In genomic region chr19:28969231-28969630, GRCm38 (mm10) we compare ENCODE assay signal across 23 mouse cellular contexts. TPM values are rescaled to one million over a fixed set of nuclear protein-coding genes. Genes with fewer than 3 reads are reported as not detected.
DNase-seq lines count a peak whose midpoint lies in the region; ATAC-seq and TF ChIP-seq lines count a peak whose summit lies in the region.
"Had no signal": no experiment of that assay in that cellular context is flagged by ENCODE, and none has a peak within 500 bp of the region (broad histone marks: within the 10 kb centered on the region; RNA-seq: fewer than 3 reads in every experiment).

No protein-coding gene starts in this region.

- H3K27ac ChIP-seq in gastrocnemius, adult 2 months, result peak overlapping the region; percentile 69; the same call in 1 of the 2 replicates
- H3K27ac ChIP-seq: embryonic facial prominence, embryonic 12.5 days; embryonic facial prominence, embryonic 15.5 days; hindbrain, embryonic 10.5 days; hindbrain, embryonic 13.5 days; intestine, embryonic 15.5 days had no signal

- intact Hi-C loops in gastrocnemius, adult 2 months (cut with DNase I), result no loop called here

- peak; percentile 45 to 81 for DNase-seq in adrenal gland, adult (ENCODE audit: inconsistent age in 2 of 2, low spot score in 1 of 2)
- DNase-seq in adrenal gland, adult 18-20 months (ENCODE audit: low spot score in 2 of 2), result no peak
- DNase-seq in gastrocnemius, adult 2 months, result no peak
- DNase-seq in gastrocnemius, postnatal 4 days (ENCODE audit: low spot score in 2 of 2), result no peak
- DNase-seq in adrenal gland, postnatal 25 days, result peak; percentile 9
- DNase-seq in cerebellum, adult 8-10 months, result no peak
- DNase-seq: cerebellum, adult 11-12 months; cerebellum, adult 9-10 months; cerebellum, postnatal 14 days; forebrain, postnatal 0 days; gastrocnemius, postnatal 25 days; kidney, adult 11 months; kidney, adult 8-10 months had no signal

- no peak for ATAC-seq in cerebellum, adult (ENCODE audit: insufficient number of reproducible peaks, low FRiP score, low TSS enrichment)
- ATAC-seq: forebrain, embryonic 14.5 days; forebrain, postnatal 0 days; hindbrain, embryonic 16.5 days; intestine, embryonic 15.5 days; Patski had no signal

- TF ChIP-seq CTCF in gastrocnemius, adult 2 months (IDR thresholded peaks at IDR 0.05), result no peak

- H3K4me3 ChIP-seq in gastrocnemius, adult 2 months, result no peak overlapping the region
- H3K4me3 ChIP-seq: embryonic facial prominence, embryonic 12.5 days; embryonic facial prominence, embryonic 15.5 days; hindbrain, embryonic 10.5 days; hindbrain, embryonic 13.5 days; intestine, embryonic 15.5 days had no signal

RNA-seq across cellular contexts. Expression of gene 4430402I18Rik, which starts 1.6 kb away (rescaled TPM):
- 10 to 100 TPM in 1 of 2 experiments, 1 to 10 TPM in 1; 3.4 to 14.2 TPM for total RNA-seq in adrenal gland, adult 18-20 months (2021)
- 1 to 10 TPM; 2.1 to 2.6 TPM for total RNA-seq in gastrocnemius, adult 2 months (2021)
- total RNA-seq in gastrocnemius, postnatal 4 days (2021), result 1 to 10 TPM; 4.4 to 8.6 TPM
- 3.6 and 4.2 TPM in 2 replicates for total RNA-seq in adrenal gland, postnatal 25 days (2021)
- total RNA-seq: common myeloid progenitor, adult 5-6 weeks had no signal

RNA-seq across cellular contexts. Expression of gene Plpp6, which starts 5.5 kb away (rescaled TPM):
- 10 to 100 TPM; 26.7 to 42.6 TPM for total RNA-seq in adrenal gland, adult 18-20 months (2021)
- total RNA-seq in gastrocnemius, adult 2 months (2021), result 1 to 10 TPM; 1.8 to 1.9 TPM
- total RNA-seq in gastrocnemius, postnatal 4 days (2021), result 1 to 10 TPM; 4.6 to 4.8 TPM
- total RNA-seq in adrenal gland, postnatal 25 days (2021), result 31.1 and 43.3 TPM in 2 replicates

RNA-seq across cellular contexts. Expression of gene Cdc37l1, which starts 20.9 kb away (rescaled TPM):
- 10 to 100 TPM; 44.6 to 50.4 TPM for total RNA-seq in adrenal gland, adult 18-20 months (2021)
- total RNA-seq in gastrocnemius, adult 2 months (2021), result 10 to 100 TPM; 44.8 to 55.5 TPM
- total RNA-seq in gastrocnemius, postnatal 4 days (2021), result 10 to 100 TPM; 33.2 to 39.2 TPM
- total RNA-seq in adrenal gland, postnatal 25 days (2021), result 52.2 and 62.0 TPM in 2 replicates

Comparison
In these comparisons a context has a peak if more than half of its experiments do, and no peak if none do; other contexts are left out.
1. DNase-seq: peak in adrenal gland, adult (2 of 2) and adrenal gland, postnatal 25 days (single experiment); none in adrenal gland, adult 18-20 months (0 of 2), gastrocnemius, adult 2 months (single experiment), gastrocnemius, postnatal 4 days (0 of 2) and cerebellum, adult 8-10 months (single experiment).